Mouse (Mus musculus): ENCODE data around the gene D5Ertd579e.
A peak's percentile ranks its signal among the peaks of the same experiment; 100 is the strongest.

DNA sequence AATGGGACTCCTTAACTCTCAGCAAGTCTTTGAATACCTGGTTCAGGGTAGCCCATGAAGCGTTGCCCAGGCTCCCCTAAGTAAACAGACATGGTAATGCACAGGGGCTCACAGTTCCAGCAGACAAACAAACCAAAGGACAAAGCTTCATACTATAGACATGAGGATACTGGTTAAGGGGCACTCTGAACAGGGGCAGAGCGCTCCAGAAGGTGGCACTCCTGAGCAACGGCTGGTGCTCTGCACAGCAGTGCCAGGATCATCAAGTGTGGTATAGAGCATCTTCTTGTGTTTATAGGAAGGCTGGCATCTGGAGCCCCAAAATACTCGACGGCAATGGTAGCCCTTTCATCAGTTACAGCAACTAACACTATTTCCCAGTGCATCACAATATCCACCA lies 92.8 kb downstream of the D5Ertd579e start:
- TF ChIP-seq CTCF (IDR thresholded peaks at IDR 0.05; ENCODE audit: control insufficient read depth, insufficient read depth, insufficient read length) (peak; percentile 37), CEBPB (IDR thresholded peaks at IDR 0.05; ENCODE audit: low read depth) (no peak), MAX (IDR thresholded peaks at IDR 0.05) (no peak), FOSL1 (IDR thresholded peaks at IDR 0.05; ENCODE audit: insufficient read depth, low read length, poor library complexity, severe bottlenecking) (no peak), MYOG (IDR thresholded peaks at IDR 0.05; ENCODE audit: control insufficient read depth, extremely low read depth, insufficient read length) (no peak), USF1 (IDR thresholded peaks at IDR 0.05; ENCODE audit: low read depth) (no peak)

All from C2C12 (cell line).